Comparison of ENCODE assay signal across 9 mouse cellular contexts in genomic region chr5:64580340-64580723, GRCm38 (mm10).
DNase-seq lines count a peak whose midpoint lies in the region; ATAC-seq and TF ChIP-seq lines count a peak whose summit lies in the region.
"Had no signal": no experiment of that assay in that cellular context is flagged by ENCODE, and none has a peak within 500 bp of the region (broad histone marks: within the 10 kb centered on the region; RNA-seq: fewer than 3 reads in every experiment).

No protein-coding gene starts in this region.

- no peaks in the 10 kb centered on the region for H3K36me3 ChIP-seq in hindbrain, embryonic 12.5 days
- H3K36me3 ChIP-seq in hindbrain, postnatal 0 days (ENCODE audit: insufficient read depth, low read length), result no peaks in the 10 kb centered on the region
- no peaks in the 10 kb centered on the region for H3K36me3 ChIP-seq in embryonic facial prominence, embryonic 15.5 days
- no peaks in the 10 kb centered on the region for H3K36me3 ChIP-seq in kidney, embryonic 15.5 days
- H3K36me3 ChIP-seq in myocyte (ENCODE audit: control insufficient read depth, insufficient read depth), result no peaks in the 10 kb centered on the region

- H3K4me1 ChIP-seq in hindbrain, embryonic 12.5 days, result peaks cover 18% of the 10 kb centered on the region
- peaks cover 7% of the 10 kb centered on the region for H3K4me1 ChIP-seq in hindbrain, postnatal 0 days (ENCODE audit: insufficient read depth, low read length)
- peaks cover 44% of the 10 kb centered on the region for H3K4me1 ChIP-seq in embryonic facial prominence, embryonic 15.5 days
- peaks cover 66% of the 10 kb centered on the region for H3K4me1 ChIP-seq in kidney, embryonic 15.5 days

- no peaks in the 10 kb centered on the region for H3K27me3 ChIP-seq in hindbrain, embryonic 12.5 days
- H3K27me3 ChIP-seq in hindbrain, postnatal 0 days (ENCODE audit: insufficient read depth, low read length), result no peaks in the 10 kb centered on the region
- H3K27me3 ChIP-seq in embryonic facial prominence, embryonic 15.5 days, result no peaks in the 10 kb centered on the region
- no peaks in the 10 kb centered on the region for H3K27me3 ChIP-seq in kidney, embryonic 15.5 days
- H3K27me3 ChIP-seq in myocyte (ENCODE audit: control insufficient read depth, insufficient read depth, insufficient read length), result no peaks in the 10 kb centered on the region

- TF ChIP-seq POLR2A in myocyte (IDR thresholded peaks at IDR 0.05; ENCODE audit: insufficient read length, low read depth), result no peak

- ATAC-seq in hindbrain, embryonic 12.5 days (ENCODE audit: low FRiP score), result no peak
- ATAC-seq in hindbrain, postnatal 0 days, result no peak
- no peak for ATAC-seq in embryonic facial prominence, embryonic 15.5 days (ENCODE audit: insufficient number of reproducible peaks, low FRiP score, low TSS enrichment, low read depth)
- ATAC-seq in kidney, embryonic 15.5 days (replicated peaks; ENCODE audit: low FRiP score), result no peak

- no peak for TF ChIP-seq CTCF in hindbrain, postnatal 0 days (IDR thresholded peaks at IDR 0.05; ENCODE audit: low read depth)

- no peak overlapping the region for H3K4me2 ChIP-seq in hindbrain, embryonic 12.5 days (replicated peaks)
- no peak overlapping the region for H3K4me2 ChIP-seq in hindbrain, postnatal 0 days (ENCODE audit: low read depth, low read length)
- H3K4me2 ChIP-seq in embryonic facial prominence, embryonic 15.5 days (replicated peaks), result no peak overlapping the region
- 0 out of 2 replicates have a peak overlapping the region, but pooled peaks have one; percentile 48 for H3K4me2 ChIP-seq in kidney, embryonic 15.5 days
- peak overlapping the region; percentile 88 for H3K4me2 ChIP-seq in myocyte (ENCODE audit: low read depth)

- H3K9me3 ChIP-seq in hindbrain, embryonic 12.5 days (replicated peaks), result no peaks in the 10 kb centered on the region
- H3K9me3 ChIP-seq in hindbrain, postnatal 0 days (ENCODE audit: low read length), result no peaks in the 10 kb centered on the region
- no peaks in the 10 kb centered on the region for H3K9me3 ChIP-seq in embryonic facial prominence, embryonic 15.5 days (replicated peaks)
- H3K9me3 ChIP-seq in kidney, embryonic 15.5 days (replicated peaks), result no peaks in the 10 kb centered on the region

- WGBS in hindbrain, embryonic 12.5 days, result 71% methylated on average over 3 of the region's 3 CpGs
- WGBS in hindbrain, postnatal 0 days, result 78% methylated on average over 3 of the region's 3 CpGs
- WGBS in embryonic facial prominence, embryonic 15.5 days, result 71% methylated on average over 3 of the region's 3 CpGs
- WGBS in kidney, embryonic 15.5 days, result 63% methylated on average over 3 of the region's 3 CpGs

- no peak overlapping the region for H3K4me3 ChIP-seq in hindbrain, embryonic 12.5 days
- H3K4me3 ChIP-seq in hindbrain, postnatal 0 days (ENCODE audit: low read length), result no peak overlapping the region
- no peak overlapping the region for H3K4me3 ChIP-seq in embryonic facial prominence, embryonic 15.5 days (replicated peaks)
- H3K4me3 ChIP-seq in kidney, embryonic 15.5 days (replicated peaks), result no peak overlapping the region
- H3K4me3 ChIP-seq in myocyte, result no peak overlapping the region

- H3K79me2 ChIP-seq in myocyte (ENCODE audit: control insufficient read depth, insufficient read depth), result no peaks in the 10 kb centered on the region

- no peak for DNase-seq in hindbrain, postnatal 0 days (ENCODE audit: low spot score)
- DNase-seq in retina, postnatal 1 day, result no peak
- DNase-seq in right cerebral cortex, adult 2 months (ENCODE audit: low spot score in 2 of 2), result no peak
- no peak for DNase-seq in embryo, embryonic 10.5 days (ENCODE audit: low spot score)
- DNase-seq: spleen, adult 18-20 months had no signal

- no peak overlapping the region for H3ac ChIP-seq in myocyte (ENCODE audit: control insufficient read depth, insufficient read length)

- no peak overlapping the region for H3K9ac ChIP-seq in hindbrain, embryonic 12.5 days
- no peak overlapping the region for H3K9ac ChIP-seq in hindbrain, postnatal 0 days (replicated peaks; ENCODE audit: low read length)
- H3K9ac ChIP-seq in embryonic facial prominence, embryonic 15.5 days, result no peak overlapping the region
- H3K9ac ChIP-seq in kidney, embryonic 15.5 days, result no peak overlapping the region

- peak overlapping the region; percentile 60; the same call in 1 of the 2 replicates for H3K27ac ChIP-seq in hindbrain, embryonic 12.5 days
- no peak overlapping the region for H3K27ac ChIP-seq in hindbrain, postnatal 0 days
- H3K27ac ChIP-seq in embryonic facial prominence, embryonic 15.5 days (replicated peaks), result peak overlapping the region; percentile 79
- H3K27ac ChIP-seq in kidney, embryonic 15.5 days, result peak overlapping the region; percentile 89

TF ChIP-seq in myocyte, 11 proteins besides CTCF, POLR2A, EP300 and RAD21:
- TF ChIP-seq USF1 (IDR thresholded peaks at IDR 0.05; ENCODE audit: low read depth) (no peak), TCF12 (IDR thresholded peaks at IDR 0.05; ENCODE audit: insufficient read depth, poor library complexity, severe bottlenecking) (no peak), SRF (IDR thresholded peaks at IDR 0.05; ENCODE audit: control insufficient read depth, insufficient read length, low read depth) (no peak), E2F4 (IDR thresholded peaks at IDR 0.05; ENCODE audit: insufficient read depth) (no peak), TCF3 (IDR thresholded peaks at IDR 0.05; ENCODE audit: insufficient read length, low read depth) (no peak), MYOG (IDR thresholded peaks at IDR 0.05; ENCODE audit: control insufficient read depth in 1 of 3, insufficient read depth in 1 of 3, insufficient read length in 2 of 3, low read depth in 2 of 3) (no peak)
TF ChIP-seq in myocyte: peak in this region for 0.

Comparison
In these comparisons a context has a peak if more than half of its experiments do, and no peak if none do; other contexts are left out.
1. H3K4me2 ChIP-seq: peak in kidney, embryonic 15.5 days (single experiment) and myocyte (single experiment); none in hindbrain, embryonic 12.5 days (single experiment), hindbrain, postnatal 0 days (single experiment) and embryonic facial prominence, embryonic 15.5 days (single experiment).